Mouse (Mus musculus) heart, embryonic 16.5 days (tissue): ENCODE measurements at regions not wholly inside any gene's neighbourhood (a gene's known extent, or its start where the extent isn't known, plus 50 kb on each side); places are given as distances from the start of the nearest gene placed in this dataset.

Source experiments
- ATAC-seq: fragments of 200-750 bp; cut with Nextera tagmentation; replicated peaks from 2 replicates; pipeline ENCODE4 v1.8.0; 2017; ENCODE audit warnings: moderate number of reproducible peaks; ENCODE audit not compliant: insufficient read depth, low FRiP score; ENCODE audit errors: extremely low read depth
- H3K27ac ChIP-seq: fragments of 300-500 bp; sonication (generic); 2 replicates; pipeline ENCODE4 v1.5.1; 2014; ENCODE audit warnings: mild to moderate bottlenecking, low read length, control low read depth, moderate library complexity
- H3K27me3 ChIP-seq: fragments of 300-500 bp; sonication (generic); 2 replicates; pipeline ENCODE4 v1.6.1; 2014; ENCODE audit warnings: low read length, mixed read lengths; ENCODE audit not compliant: control insufficient read depth, insufficient read depth
- H3K36me3 ChIP-seq: fragments of 300-500 bp; sonication (generic); 2 replicates; pipeline ENCODE4 v1.6.1; 2014; ENCODE audit not compliant: control insufficient read depth, insufficient read depth
- H3K4me1 ChIP-seq: fragments of 300-500 bp; sonication (generic); 2 replicates; pipeline ENCODE4 v1.6.1; 2014; ENCODE audit warnings: low read length, mixed read lengths; ENCODE audit not compliant: control insufficient read depth, insufficient read depth
- H3K4me2 ChIP-seq: fragments of 300-500 bp; sonication (generic); 2 replicates; pipeline ENCODE4 v1.6.1; 2014; ENCODE audit warnings: low read depth, mild to moderate bottlenecking, control low read depth, low read length
- H3K4me3 ChIP-seq: fragments of 300-500 bp; sonication (generic); 2 replicates; pipeline ENCODE4 v1.5.1; 2014; ENCODE audit warnings: mild to moderate bottlenecking, control low read depth, low read length
- H3K9ac ChIP-seq: fragments of 300-500 bp; sonication (generic); 2 replicates; pipeline ENCODE4 v1.6.1; 2014; ENCODE audit warnings: low read length, control low read depth
- H3K9me3 ChIP-seq: fragments of 300-500 bp; sonication (generic); replicated peaks from 2 replicates; pipeline ENCODE4 v1.6.1; 2016; ENCODE audit warnings: low read length; ENCODE audit not compliant: control insufficient read depth
- WGBS: fragments of 180-500 bp; shearing (Covaris S2); extraction: QIAGEN DNeasy Blood & Tissue Kit; methylation state at CpG from one replicate; pipeline ENCODE4 v1.1.7; 2014; 5-methylcytosine and 5-hydroxymethylcytosine counted together

GRCm38 (mm10) chr1:71848656-71849055, 195.7 kb upstream of the Fn1 start:
- Histone ChIP-seq H3K9ac (no peak overlapping the region), H3K27me3 (no peaks in the 10 kb centered on the region), H3K9me3 (no peaks in the 10 kb centered on the region), H3K4me3 (no peak overlapping the region), H3K27ac (no peak overlapping the region), H3K36me3 (no peaks in the 10 kb centered on the region), H3K4me1 (peaks cover 10% of the 10 kb centered on the region), H3K4me2 (no peak overlapping the region)
- 83% methylated on average over 5 of the region's 5 CpGs for WGBS
- ATAC-seq, result no peak

GRCm38 (mm10) chr1:71844938-71845685, 192.1 kb upstream of the Fn1 start:
- Histone ChIP-seq H3K4me3 (peak overlapping the region; percentile 33; the same call in 1 of the 2 replicates), H3K4me2 (peak overlapping the region; percentile 59), H3K9me3 (no peaks in the 10 kb centered on the region), H3K36me3 (no peaks in the 10 kb centered on the region), H3K4me1 (peaks cover 10% of the 10 kb centered on the region), H3K27ac (peak overlapping the region; percentile 88), H3K27me3 (no peaks in the 10 kb centered on the region), H3K9ac (peak overlapping the region; percentile 58)
- 27% methylated on average over 16 of the region's 16 CpGs for WGBS
- peak; percentile 79 for ATAC-seq

GRCm38 (mm10) chr1:71837764-71838163, 184.8 kb upstream of the Fn1 start:
- H3K27ac ChIP-seq, result no peak overlapping the region; the same call in 1 of the 2 replicates
- 45% methylated on average over 12 of the region's 12 CpGs for WGBS
- ATAC-seq, result no peak
- H3K9ac ChIP-seq, result 0 out of 2 replicates have a peak overlapping the region, but pooled peaks have one; percentile 5
- no peaks in the 10 kb centered on the region for H3K4me1 ChIP-seq
- no peak overlapping the region for H3K4me3 ChIP-seq
- H3K4me2 ChIP-seq, result no peak overlapping the region
- no peaks in the 10 kb centered on the region; the same call in 1 of the 2 replicates for H3K9me3 ChIP-seq
- 0 out of 2 replicates have a peak, but pooled peaks cover 3% of the 10 kb centered on the region for H3K36me3 ChIP-seq
- no peaks in the 10 kb centered on the region for H3K27me3 ChIP-seq

DNA sequence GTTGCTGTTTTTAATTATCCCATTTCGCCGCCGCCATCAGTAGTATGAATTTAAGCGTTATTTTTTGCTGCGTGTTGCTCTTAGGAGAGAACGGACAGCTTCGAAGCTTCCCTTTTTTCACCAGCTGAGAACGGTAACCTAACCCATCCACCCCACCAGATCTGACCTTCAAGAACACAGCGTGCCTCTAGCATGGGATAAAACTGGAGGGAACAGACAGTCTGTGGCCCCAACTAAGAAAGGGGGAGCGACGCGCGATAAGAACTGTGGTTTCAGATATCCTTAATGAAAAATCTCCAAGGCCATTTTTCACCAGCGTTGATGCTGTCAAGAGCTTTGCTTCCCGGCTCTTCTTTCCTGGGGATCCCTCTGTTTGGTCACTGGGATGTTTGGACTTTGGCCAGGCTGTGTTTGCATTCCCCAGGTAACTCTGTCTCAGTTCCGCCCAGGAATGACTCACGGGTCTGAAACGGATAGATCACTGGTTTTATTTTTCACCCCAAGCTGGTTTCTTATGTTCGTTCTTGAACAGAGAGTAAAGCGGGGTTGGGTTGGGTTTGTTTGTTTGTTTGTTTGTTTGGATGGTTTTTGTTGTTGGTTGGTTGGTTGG, 184.1 kb upstream of the Fn1 start:
- no peak overlapping the region for H3K4me2 ChIP-seq
- ATAC-seq, result no peak
- no peak overlapping the region for H3K27ac ChIP-seq
- H3K4me1 ChIP-seq, result no peaks in the 10 kb centered on the region
- no peaks in the 10 kb centered on the region for H3K27me3 ChIP-seq
- H3K9ac ChIP-seq, result no peak overlapping the region
- H3K9me3 ChIP-seq, result no peaks in the 10 kb centered on the region; the same call in 1 of the 2 replicates
- 72% methylated on average over 20 of the region's 20 CpGs for WGBS
- 0 out of 2 replicates have a peak, but pooled peaks cover 3% of the 10 kb centered on the region for H3K36me3 ChIP-seq
- no peak overlapping the region for H3K4me3 ChIP-seq

- Histone ChIP-seq H3K4me2 (no peak overlapping the region), H3K36me3 (no peaks in the 10 kb centered on the region), H3K9ac (no peak overlapping the region), H3K4me1 (no peaks in the 10 kb centered on the region), H3K27ac (no peak overlapping the region), H3K4me3 (no peak overlapping the region), H3K9me3 (no peaks in the 10 kb centered on the region), H3K27me3 (no peaks in the 10 kb centered on the region)
- WGBS, result 67% methylated on average over 6 of the region's 6 CpGs
- no peak for ATAC-seq
Observed at GRCm38 (mm10) chr1:71830379-71830778, 177.4 kb upstream of the Fn1 start.

DNA sequence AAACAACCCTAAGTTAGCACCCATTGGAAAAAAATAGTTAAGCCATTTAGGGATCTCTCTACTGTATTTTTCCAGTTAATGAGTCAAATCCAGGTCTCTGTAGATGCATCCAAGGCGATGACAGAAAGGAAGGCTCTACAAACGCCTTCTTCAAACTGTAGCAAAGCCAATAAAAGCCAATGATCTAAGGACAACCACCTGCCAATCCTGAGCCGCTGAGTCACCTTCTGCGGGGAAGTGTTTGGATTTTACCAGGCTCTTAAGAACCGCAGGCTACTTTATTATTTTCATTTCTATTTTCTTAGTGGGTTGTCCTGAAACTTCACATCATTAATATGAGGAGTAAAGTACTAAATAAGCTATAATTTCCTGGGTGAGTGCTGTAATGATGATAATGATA, 171.4 kb upstream of the Fn1 start:
- H3K4me1 ChIP-seq, result peaks cover 13% of the 10 kb centered on the region
- 77% methylated on average over 5 of the region's 5 CpGs for WGBS

GRCm38 (mm10) chr1:71822123-71822522, 169.1 kb upstream of the Fn1 start:
- H3K4me2 ChIP-seq, result no peak overlapping the region
- peaks cover 13% of the 10 kb centered on the region for H3K4me1 ChIP-seq
- H3K9ac ChIP-seq, result no peak overlapping the region
- no peak overlapping the region for H3K4me3 ChIP-seq
- H3K27ac ChIP-seq, result no peak overlapping the region
- no peaks in the 10 kb centered on the region for H3K27me3 ChIP-seq
- no peaks in the 10 kb centered on the region for H3K36me3 ChIP-seq
- no peaks in the 10 kb centered on the region for H3K9me3 ChIP-seq
- WGBS, result 40% methylated on average over 3 of the region's 3 CpGs
- no peak for ATAC-seq

More for the DNA sequence above, 171.4 kb upstream of the Fn1 start:
- no peak overlapping the region for H3K4me3 ChIP-seq
- H3K36me3 ChIP-seq, result no peaks in the 10 kb centered on the region
- no peaks in the 10 kb centered on the region for H3K9me3 ChIP-seq
- peak overlapping the region; percentile 17; the same call in 1 of the 2 replicates for H3K27ac ChIP-seq
- no peaks in the 10 kb centered on the region for H3K27me3 ChIP-seq
- ATAC-seq, result no peak
- no peak overlapping the region for H3K4me2 ChIP-seq
- no peak overlapping the region for H3K9ac ChIP-seq

- Histone ChIP-seq H3K36me3 (no peaks in the 10 kb centered on the region), H3K27me3 (no peaks in the 10 kb centered on the region), H3K9ac (no peak overlapping the region), H3K27ac (no peak overlapping the region), H3K4me1 (peaks cover 13% of the 10 kb centered on the region), H3K4me3 (no peak overlapping the region), H3K9me3 (no peaks in the 10 kb centered on the region), H3K4me2 (no peak overlapping the region)
- no peak for ATAC-seq
- WGBS, result 70% methylated on average over 7 of the region's 7 CpGs
Observed at GRCm38 (mm10) chr1:71821099-71821498, 168.1 kb upstream of the Fn1 start.

DNA sequence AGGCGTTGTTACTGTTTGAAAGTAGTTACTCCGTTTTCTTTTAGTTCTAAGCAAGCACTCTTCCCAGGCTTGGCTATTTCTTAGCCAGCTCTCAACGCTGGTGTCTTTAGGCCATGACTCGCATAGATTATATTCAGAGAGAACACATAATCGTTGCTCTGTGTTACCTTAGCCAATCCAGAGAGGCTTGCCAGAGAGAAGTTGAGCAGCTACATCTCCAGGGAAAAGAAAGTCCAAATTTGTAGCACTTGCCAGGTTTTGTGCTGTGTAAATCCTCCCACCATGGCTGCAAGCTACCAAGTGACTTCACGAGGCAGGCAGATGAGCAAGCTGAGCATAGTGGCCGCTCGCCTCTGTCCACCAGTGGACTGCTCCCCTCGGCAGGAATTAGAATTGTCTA, 163.3 kb upstream of the Fn1 start:
- no peaks in the 10 kb centered on the region for H3K27me3 ChIP-seq
- 79% methylated on average over 9 of the region's 9 CpGs for WGBS
- H3K4me2 ChIP-seq, result no peak overlapping the region
- H3K27ac ChIP-seq, result no peak overlapping the region
- no peaks in the 10 kb centered on the region for H3K36me3 ChIP-seq
- H3K9ac ChIP-seq, result no peak overlapping the region
- no peaks in the 10 kb centered on the region for H3K9me3 ChIP-seq
- no peak overlapping the region for H3K4me3 ChIP-seq
- ATAC-seq, result no peak
- H3K4me1 ChIP-seq, result no peaks in the 10 kb centered on the region
